Mouse (Mus musculus): Measurements from ENCODE around the gene Exosc1. TPM values are rescaled to one million over a fixed set of nuclear protein-coding genes. Genes with fewer than 3 reads are reported as not detected.

Gene Exosc1
- 25.4 and 27.6 TPM in 2 replicates for polyA plus RNA-seq (2012)

DNA sequence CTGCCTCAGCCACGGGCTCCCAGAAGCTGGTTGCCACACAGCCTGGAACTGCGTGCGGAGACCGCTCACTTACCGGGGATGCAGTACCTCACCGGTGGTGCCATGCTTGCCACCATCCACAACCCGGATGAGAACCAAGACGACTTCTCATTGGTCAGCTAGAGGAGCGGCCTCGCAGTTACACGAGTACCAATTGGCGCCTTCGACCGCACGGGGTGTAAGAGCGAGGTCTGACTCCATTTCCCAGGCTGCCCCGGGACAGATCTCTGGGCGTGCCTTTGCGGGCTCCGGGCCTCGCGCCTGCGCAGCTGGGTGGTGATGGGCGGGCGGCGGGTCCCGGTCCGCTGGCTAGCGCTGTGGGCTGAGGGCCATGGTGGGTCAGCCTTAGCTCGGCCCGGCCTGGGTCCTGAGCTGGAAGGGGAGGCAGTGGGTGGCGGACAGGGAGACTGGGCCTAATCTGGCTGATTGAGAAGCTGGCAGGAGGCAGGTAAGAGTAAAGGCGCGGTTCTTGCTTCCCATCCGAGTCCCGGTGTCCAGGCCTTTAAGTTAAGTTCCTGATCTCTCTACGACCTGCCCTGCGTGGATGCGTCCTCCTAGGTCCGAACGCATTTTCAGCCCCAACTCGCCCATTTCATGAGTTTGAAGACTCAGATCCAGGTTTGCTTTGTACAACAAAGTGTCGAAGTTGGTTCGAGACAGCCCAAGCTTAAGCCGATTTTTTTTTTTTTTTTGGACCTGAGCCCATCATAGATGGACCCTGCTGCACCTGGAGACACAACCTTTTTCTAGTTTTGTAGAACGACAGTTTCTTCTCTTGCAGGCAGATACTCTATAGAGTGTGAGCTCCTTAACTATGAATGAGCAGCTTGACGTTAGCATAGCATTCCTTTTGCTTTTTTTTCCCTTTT, at the start of gene Exosc1, which contains the start of gene Zdhhc16:
Gene Exosc1 (minus strand): TSS at position 245 of the 908 bp plus-strand sequence.
Gene Zdhhc16 (plus strand): TSS at position 302 of the 908 bp plus-strand sequence.

DNA sequence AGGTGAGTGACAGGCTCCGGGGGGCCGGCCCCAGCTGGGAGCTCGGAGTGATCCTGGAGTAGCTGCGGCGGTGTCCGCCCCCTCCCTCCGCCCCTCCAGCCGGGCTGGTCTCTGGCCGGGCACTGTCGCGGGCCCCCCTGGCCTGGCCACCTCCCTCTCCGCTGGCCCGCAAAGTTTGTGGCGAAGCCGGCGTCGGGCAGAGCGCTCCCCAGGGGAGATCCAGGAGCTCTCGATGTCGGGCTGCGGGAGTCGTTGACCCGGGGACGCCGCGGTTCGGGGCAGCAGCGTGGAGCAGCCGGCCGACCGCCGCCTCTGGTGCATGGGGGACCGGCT, 48.3 kb upstream of the Exosc1 start, which contains the start of gene Ubtd1:
Gene Ubtd1 (plus strand): TSS at position 169 of the 333 bp plus-strand sequence.

DNA sequence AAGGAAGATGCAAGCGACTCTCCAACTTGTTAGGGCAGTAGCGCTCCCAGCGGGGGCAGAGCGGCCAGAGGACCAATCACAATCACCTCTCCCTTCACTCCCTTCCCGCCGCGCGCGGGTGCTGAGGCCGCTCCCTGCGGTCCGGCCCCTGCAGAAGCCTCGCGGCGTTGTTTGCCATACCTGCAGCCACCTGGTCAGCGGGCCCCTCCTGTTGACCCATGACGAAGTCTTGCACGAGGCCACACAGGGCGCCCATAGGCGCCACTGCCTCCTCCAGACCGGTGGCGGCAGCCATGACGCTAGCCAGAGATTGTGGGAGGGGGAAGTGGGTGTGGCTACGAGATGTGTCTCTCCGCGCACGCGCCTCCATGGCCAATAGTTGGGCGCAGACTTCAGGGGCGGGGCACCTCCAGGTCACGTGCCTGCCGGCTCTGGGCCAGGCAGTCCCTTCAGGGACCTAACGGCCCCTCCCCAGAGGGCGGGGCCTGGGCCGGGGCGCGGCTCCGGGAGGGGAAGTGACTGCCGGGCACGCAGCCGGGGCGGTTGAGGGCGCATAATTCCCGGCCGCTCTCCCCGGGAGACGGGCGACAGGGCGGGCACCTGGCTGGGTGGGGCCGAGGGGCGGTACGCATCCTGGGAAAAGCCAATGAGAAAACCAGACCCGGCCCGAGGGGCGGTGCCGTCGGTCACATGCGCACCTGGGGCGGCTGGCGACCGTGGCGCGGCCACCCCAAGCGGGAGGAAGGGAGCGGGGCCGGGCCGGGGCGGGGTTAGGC, 47.8 kb upstream of the Exosc1 start, which contains the start of gene Mms19:
Gene Mms19 (minus strand): TSS at position 339 of the 776 bp plus-strand sequence.

DNA sequence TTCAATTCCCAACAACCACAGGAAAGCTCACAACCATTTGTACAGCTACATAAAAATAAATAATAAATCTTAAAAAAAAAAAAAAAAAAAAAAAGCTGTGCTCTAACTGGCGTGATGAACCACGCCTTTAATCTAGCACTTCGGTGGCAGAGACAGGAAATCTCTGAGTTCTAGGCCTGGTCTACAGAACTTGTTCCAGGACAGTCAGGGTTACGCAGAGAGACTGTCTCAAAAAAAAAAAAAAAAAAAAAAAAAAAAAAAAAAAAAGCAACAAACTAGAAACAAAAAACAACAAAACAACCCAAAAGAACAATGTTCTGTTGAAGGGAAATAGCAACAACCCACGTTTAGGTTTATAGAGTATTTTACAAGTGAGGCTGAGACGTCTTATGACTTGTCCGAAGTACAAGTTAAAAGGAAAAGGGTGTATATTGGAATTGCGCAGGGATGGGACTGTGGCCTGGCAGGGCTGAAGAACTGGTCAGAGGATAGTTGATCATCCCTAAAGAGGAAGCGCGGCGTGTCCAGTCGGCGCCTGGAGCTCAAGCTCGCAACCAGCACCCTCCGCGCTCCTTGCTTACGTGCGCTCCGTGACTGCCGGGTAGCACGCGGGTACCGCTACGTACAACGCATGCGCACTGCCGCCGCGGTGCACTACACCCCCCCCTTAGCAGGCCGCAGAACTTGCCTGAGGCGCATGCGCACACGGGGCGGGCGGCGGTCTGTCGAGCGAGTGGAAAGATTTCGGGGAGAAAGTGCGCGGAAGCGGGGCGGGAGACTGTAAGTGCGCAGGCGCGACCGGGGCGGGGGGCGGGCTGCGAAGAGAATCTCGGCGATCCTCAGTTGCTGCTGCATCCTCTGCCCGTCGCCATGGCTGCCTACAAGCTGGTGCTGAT, 21.8 kb downstream of the Exosc1 start, which contains the start of gene Pgam1:
Gene Pgam1 (plus strand): TSS at position 746 of the 896 bp plus-strand sequence.

DNA sequence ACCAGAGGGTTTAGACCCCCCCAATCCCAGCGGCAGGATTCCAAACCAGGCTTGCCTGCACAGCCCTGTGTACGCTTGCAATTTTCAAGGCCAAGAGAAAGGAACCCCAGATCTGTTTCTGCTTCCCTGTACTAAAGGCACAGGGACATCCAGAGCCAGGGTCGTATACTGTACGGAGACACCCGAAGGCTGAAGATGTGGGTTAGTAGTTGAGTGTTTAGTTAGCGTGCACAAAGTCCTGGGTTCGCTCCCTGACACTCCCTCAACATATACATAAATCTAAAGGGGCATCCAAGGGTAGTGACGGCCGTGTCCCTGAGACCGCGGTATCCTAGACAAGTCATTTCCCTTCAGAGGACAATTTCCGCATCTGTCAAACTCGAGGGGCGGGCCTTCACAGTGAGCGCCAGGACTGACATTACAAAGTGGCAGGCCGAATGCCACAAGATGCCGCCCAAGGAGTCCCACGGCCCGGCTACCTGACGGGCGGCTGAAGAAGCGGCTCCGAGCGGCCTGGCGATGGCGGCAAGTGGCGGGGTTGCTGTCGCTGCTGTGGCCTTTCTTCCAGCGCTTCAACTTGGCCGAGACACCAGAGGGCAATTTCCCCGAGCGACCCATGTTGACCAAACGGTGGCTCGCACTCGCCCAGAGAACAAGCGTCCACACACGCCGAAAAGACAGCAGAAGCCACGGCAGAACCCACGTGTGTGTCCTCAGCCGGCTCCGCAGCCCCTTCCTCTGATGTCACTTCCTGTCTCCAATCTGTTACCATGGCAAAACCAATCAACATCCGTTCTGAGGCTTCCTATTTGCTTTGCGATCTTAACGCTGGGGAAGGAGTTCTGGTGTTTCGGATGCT, 37.5 kb downstream of the Exosc1 start, which contains the start of gene Rrp12:
Gene Rrp12 (minus strand): TSS at position 714 of the 859 bp plus-strand sequence.

Other genes with a start within 250 kb of the Exosc1 start
- gene Slit1, start 189.8 kb downstream of the Exosc1 start, polyA plus RNA-seq (2012) = 0.16 and 0.49 TPM in 2 replicates
- gene Arhgap19, start 131.4 kb downstream of the Exosc1 start, polyA plus RNA-seq (2012) = 3.0 and 4.1 TPM in 2 replicates
- gene Frat1, start 103.5 kb downstream of the Exosc1 start, polyA plus RNA-seq (2012) = 29.8 and 34.9 TPM in 2 replicates
- gene Frat2, start 85.3 kb downstream of the Exosc1 start, polyA plus RNA-seq (2012) = 86.2 and 102 TPM in 2 replicates
- 20.1 and 31.0 TPM in 2 replicates for gene Rrp12, start 37.2 kb downstream of the Exosc1 start, polyA plus RNA-seq (2012)
- gene Pgam1, start 21.5 kb downstream of the Exosc1 start, polyA plus RNA-seq (2012) = 481 and 651 TPM in 2 replicates
- 36.2 and 43.1 TPM in 2 replicates for gene Zdhhc16, start 57 bp upstream of the Exosc1 start, polyA plus RNA-seq (2012)
- 13.2 and 15.5 TPM in 2 replicates for gene Mms19, start 47.7 kb upstream of the Exosc1 start, polyA plus RNA-seq (2012)
- gene Ubtd1, start 48.3 kb upstream of the Exosc1 start, polyA plus RNA-seq (2012) = 22.7 and 31.2 TPM in 2 replicates
- gene Ankrd2, start 102.6 kb upstream of the Exosc1 start, polyA plus RNA-seq (2012) = not detected in 2 replicates
- gene Hoga1, start 112.2 kb upstream of the Exosc1 start, polyA plus RNA-seq (2012) = 0.23 and 0.24 TPM in 2 replicates
- 0.07 TPM in 1 of 2 replicates, not detected in the other for gene 4933411K16Rik, start 118.8 kb upstream of the Exosc1 start, polyA plus RNA-seq (2012)
- gene Morn4, start 152.9 kb upstream of the Exosc1 start, polyA plus RNA-seq (2012) = 0.57 and 0.67 TPM in 2 replicates
- gene Pi4k2a, start 157.0 kb upstream of the Exosc1 start, polyA plus RNA-seq (2012) = 22.1 and 24.7 TPM in 2 replicates
- 22.6 and 24.6 TPM in 2 replicates for gene Avpi1, start 195.6 kb upstream of the Exosc1 start, polyA plus RNA-seq (2012)
- 23.7 and 23.8 TPM in 2 replicates for gene Marveld1, start 214.0 kb upstream of the Exosc1 start, polyA plus RNA-seq (2012)
- 27.5 and 35.0 TPM in 2 replicates for gene Zfyve27, start 230.5 kb upstream of the Exosc1 start, polyA plus RNA-seq (2012)